Mouse (Mus musculus) forebrain, embryonic 10.5 days (tissue): ENCODE data around the gene Dhx32. TPM values are rescaled to one million over a fixed set of nuclear protein-coding genes. Genes with fewer than 3 reads are reported as not detected.

Experiments used
- DNase-seq: peaks from one replicate; pipeline ENCODE4 v3.0.0-alpha.2; 2017; ENCODE audit warnings: low spot score; ENCODE audit errors: extremely low spot score
- H3K27ac ChIP-seq: fragments of 300-500 bp; sonication (generic); 2 replicates; pipeline ENCODE4 v1.5.1; 2016; ENCODE audit warnings: mild to moderate bottlenecking
- H3K27me3 ChIP-seq: fragments of 300-500 bp; sonication (generic); 2 replicates; pipeline ENCODE4 v1.6.1; 2016; ENCODE audit warnings: mild to moderate bottlenecking; ENCODE audit not compliant: poor library complexity, severe bottlenecking
- H3K36me3 ChIP-seq: fragments of 300-500 bp; sonication (generic); replicated peaks from 2 replicates; pipeline ENCODE4 v1.6.1; 2016; ENCODE audit warnings: mild to moderate bottlenecking, moderate library complexity
- H3K4me1 ChIP-seq: fragments of 300-500 bp; sonication (generic); 2 replicates; pipeline ENCODE4 v1.6.1; 2016
- H3K4me3 ChIP-seq: fragments of 300-500 bp; sonication (generic); 2 replicates; pipeline ENCODE4 v1.5.1; 2016; ENCODE audit warnings: mild to moderate bottlenecking, moderate library complexity
- H3K9me3 ChIP-seq: fragments of 300-500 bp; sonication (generic); 2 replicates; pipeline ENCODE4 v1.6.1; 2016; ENCODE audit warnings: mild to moderate bottlenecking, moderate library complexity
- WGBS: fragments of 180-500 bp; shearing (Covaris S2); methylation state at CpG from one replicate; pipeline ENCODE4 v1.1.7; 2016; 5-methylcytosine and 5-hydroxymethylcytosine counted together
- polyA plus RNA-seq: library from polyadenylated mRNA; unstranded; fragments of >200 nt; fragmentation: Nextera tagmentation; extraction: Ambion mirVana; gene quantifications from 2 replicates; pipeline ENCODE4 v1.2.1, GENCODE M21; 2016

Gene Dhx32
- 79.9 and 85.4 TPM in 2 replicates for polyA plus RNA-seq

- DNase-seq, result peak; percentile 77
- Histone ChIP-seq H3K27me3 (0 out of 2 replicates have a peak, but pooled peaks cover 4% of the 10 kb centered on the region), H3K27ac (0 out of 2 replicates have a peak within 1 kb of the TSS, but pooled peaks have one; percentile 40), H3K4me3 (peak within 1 kb of the TSS; percentile 12; the same call in 1 of the 2 replicates), H3K9me3 (no peaks in the 10 kb centered on the region), H3K36me3 (no peaks in the 10 kb centered on the region), H3K4me1 (peaks cover 14% of the 10 kb centered on the region)
- WGBS, result 20% methylated on average over 18 of the region's 18 CpGs
These were observed at the start of gene Dhx32 for GRCm38 (mm10) chr7:133782717-133783435. Gene Dhx32 (minus strand): TSS chr7:133782726.

GRCm38 (mm10) chr7:133829579-133829978, 47.1 kb upstream of the Dhx32 start:
- Histone ChIP-seq H3K27me3 (no peaks in the 10 kb centered on the region), H3K4me3 (no peak overlapping the region), H3K36me3 (no peaks in the 10 kb centered on the region), H3K27ac (no peak overlapping the region), H3K9me3 (no peaks in the 10 kb centered on the region), H3K4me1 (0 out of 2 replicates have a peak, but pooled peaks cover 4% of the 10 kb centered on the region)
- DNase-seq, result no peak
- 85% methylated on average over 7 of the region's 7 CpGs for WGBS

GRCm38 (mm10) chr7:133828514-133828913, 46.0 kb upstream of the Dhx32 start:
- 66% methylated on average over 4 of the region's 4 CpGs for WGBS
- peaks cover 4% of the 10 kb centered on the region for H3K9me3 ChIP-seq
- 0 out of 2 replicates have a peak, but pooled peaks cover 4% of the 10 kb centered on the region for H3K4me1 ChIP-seq
- H3K27me3 ChIP-seq, result no peaks in the 10 kb centered on the region
- no peaks in the 10 kb centered on the region for H3K36me3 ChIP-seq
- H3K27ac ChIP-seq, result no peak overlapping the region
- DNase-seq, result no peak
- no peak overlapping the region for H3K4me3 ChIP-seq

- Histone ChIP-seq H3K4me1 (0 out of 2 replicates have a peak, but pooled peaks cover 4% of the 10 kb centered on the region), H3K4me3 (no peak overlapping the region), H3K27me3 (no peaks in the 10 kb centered on the region), H3K36me3 (no peaks in the 10 kb centered on the region), H3K9me3 (peaks cover 4% of the 10 kb centered on the region), H3K27ac (no peak overlapping the region)
- DNase-seq, result no peak
- 93% methylated on average over 2 of the region's 2 CpGs for WGBS
These were observed 42.1 kb upstream of the Dhx32 start for GRCm38 (mm10) chr7:133824579-133824978.

GRCm38 (mm10) chr7:133823751-133824150, 41.2 kb upstream of the Dhx32 start:
- 87% methylated on average over 6 of the region's 6 CpGs for WGBS
- no peak overlapping the region for H3K4me3 ChIP-seq
- H3K27me3 ChIP-seq, result no peaks in the 10 kb centered on the region
- H3K36me3 ChIP-seq, result no peaks in the 10 kb centered on the region
- no peak for DNase-seq
- H3K9me3 ChIP-seq, result peaks cover 4% of the 10 kb centered on the region
- H3K27ac ChIP-seq, result no peak overlapping the region
- H3K4me1 ChIP-seq, result 0 out of 2 replicates have a peak, but pooled peaks cover 4% of the 10 kb centered on the region

GRCm38 (mm10) chr7:133813331-133813730, 30.8 kb upstream of the Dhx32 start:
- no peaks in the 10 kb centered on the region for H3K36me3 ChIP-seq
- H3K9me3 ChIP-seq, result no peaks in the 10 kb centered on the region
- no peak overlapping the region for H3K4me3 ChIP-seq
- no peak for DNase-seq
- H3K27me3 ChIP-seq, result no peaks in the 10 kb centered on the region
- no peaks in the 10 kb centered on the region for H3K4me1 ChIP-seq
- H3K27ac ChIP-seq, result no peak overlapping the region
- 87% methylated on average over 4 of the region's 4 CpGs for WGBS

- H3K27me3 ChIP-seq, result no peaks in the 10 kb centered on the region
These were observed 30.4 kb upstream of the Dhx32 start for GRCm38 (mm10) chr7:133812927-133813326.

GRCm38 (mm10) chr7:133805614-133806175, 23.2 kb upstream of the Dhx32 start:
- Histone ChIP-seq H3K27me3 (no peaks in the 10 kb centered on the region), H3K4me3 (no peak overlapping the region), H3K36me3 (no peaks in the 10 kb centered on the region), H3K27ac (no peak overlapping the region), H3K4me1 (no peaks in the 10 kb centered on the region), H3K9me3 (no peaks in the 10 kb centered on the region)
- 54% methylated on average over 7 of the region's 7 CpGs for WGBS
- peak; percentile 37 for DNase-seq

More at GRCm38 (mm10) chr7:133812927-133813326, 30.4 kb upstream of the Dhx32 start:
- H3K4me1 ChIP-seq, result no peaks in the 10 kb centered on the region
- no peaks in the 10 kb centered on the region for H3K36me3 ChIP-seq
- H3K4me3 ChIP-seq, result no peak overlapping the region
- no peak overlapping the region for H3K27ac ChIP-seq
- no peaks in the 10 kb centered on the region for H3K9me3 ChIP-seq
- 81% methylated on average over 7 of the region's 7 CpGs for WGBS
- no peak for DNase-seq

- H3K9me3 ChIP-seq, result no peaks in the 10 kb centered on the region
- no peak for DNase-seq
- H3K27ac ChIP-seq, result no peak overlapping the region
- no peaks in the 10 kb centered on the region for H3K36me3 ChIP-seq
- WGBS, result 84% methylated on average over 6 of the region's 6 CpGs
- H3K4me1 ChIP-seq, result no peaks in the 10 kb centered on the region
- no peak overlapping the region for H3K4me3 ChIP-seq
- H3K27me3 ChIP-seq, result no peaks in the 10 kb centered on the region
These were observed 19.3 kb upstream of the Dhx32 start for GRCm38 (mm10) chr7:133801823-133802222.

GRCm38 (mm10) chr7:133799928-133800327, 17.4 kb upstream of the Dhx32 start:
- DNase-seq, result no peak
- H3K9me3 ChIP-seq, result no peaks in the 10 kb centered on the region
- no peaks in the 10 kb centered on the region for H3K4me1 ChIP-seq
- WGBS, result 81% methylated on average over 5 of the region's 5 CpGs
- no peak overlapping the region for H3K4me3 ChIP-seq
- H3K27me3 ChIP-seq, result no peaks in the 10 kb centered on the region
- H3K27ac ChIP-seq, result no peak overlapping the region
- no peaks in the 10 kb centered on the region for H3K36me3 ChIP-seq

- WGBS, result 86% methylated on average over 2 of the region's 2 CpGs
- no peak for DNase-seq
- no peaks in the 10 kb centered on the region for H3K4me1 ChIP-seq
These were observed 12.2 kb upstream of the Dhx32 start for GRCm38 (mm10) chr7:133794720-133795119.

GRCm38 (mm10) chr7:133793248-133794131, 11.0 kb upstream of the Dhx32 start:
- Histone ChIP-seq H3K36me3 (no peaks in the 10 kb centered on the region), H3K27ac (no peak overlapping the region), H3K4me3 (no peak overlapping the region), H3K9me3 (no peaks in the 10 kb centered on the region), H3K27me3 (no peaks in the 10 kb centered on the region), H3K4me1 (no peaks in the 10 kb centered on the region)
- DNase-seq, result no peak
- 87% methylated on average over 10 of the region's 10 CpGs for WGBS

More at GRCm38 (mm10) chr7:133794720-133795119, 12.2 kb upstream of the Dhx32 start:
- Histone ChIP-seq H3K9me3 (no peaks in the 10 kb centered on the region), H3K4me3 (no peak overlapping the region), H3K36me3 (no peaks in the 10 kb centered on the region), H3K27ac (no peak overlapping the region), H3K27me3 (no peaks in the 10 kb centered on the region)
